Mouse (Mus musculus) WW6 (cell line): ENCODE results near the gene Gm7792.
"Not testable (repeated sequence)": the region's sequence is repeated elsewhere in the genome, so short reads cannot be mapped to it uniquely, and the experiment has no call there.

Experiments used
- DNase-seq: peaks from one replicate; pipeline ENCODE4 v3.0.0-alpha.2; 2013; ENCODE audit warnings: low read depth, low spot score

The Gm7792 gene

GRCm38 (mm10) chr5:93843476-93843875 lies at the start of gene Gm7792:
TSS of gene Gm7792 (plus strand) at chr5:93843776.
- DNase-seq, result not testable (repeated sequence)
